Mouse (Mus musculus): ENCODE measurements around the gene Tspear.

GRCm38 (mm10) chr10:77658286-77658994 lies 27.9 kb upstream of the Tspear start:
- TF ChIP-seq POLR2A (IDR thresholded peaks at IDR 0.05; ENCODE audit: insufficient read depth, low read length): no peak
- TF ChIP-seq EP300 (IDR thresholded peaks at IDR 0.05; ENCODE audit: insufficient read depth, low read depth, low read length): no peak
- no peak for TF ChIP-seq CTCF (IDR thresholded peaks at IDR 0.05; ENCODE audit: low read depth, low read length)

All from ES-Bruce4 (cell line).